Mouse (Mus musculus): ENCODE measurements around the gene Sapcd1.

The Sapcd1 gene

DNA sequence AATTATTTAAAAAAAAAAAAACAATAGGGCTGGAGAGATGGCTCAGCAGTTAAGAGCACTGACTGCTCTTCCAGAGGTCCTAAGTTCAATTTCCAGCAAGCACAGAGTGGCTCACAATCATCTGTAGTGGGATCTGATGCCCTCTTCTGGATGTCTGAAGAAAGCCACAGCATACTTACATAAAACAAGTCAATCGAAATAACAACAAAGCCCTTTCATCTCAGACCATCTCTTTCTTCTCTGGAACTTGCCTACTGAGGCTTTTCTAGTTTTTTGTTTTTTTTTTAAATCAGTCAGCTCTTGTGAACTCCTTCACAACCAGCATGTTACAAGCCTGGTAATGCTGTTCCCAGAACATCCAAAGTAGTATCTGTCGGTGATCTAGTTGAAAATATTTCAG lies 47.2 kb downstream of the Sapcd1 start:
- peak; percentile 81 for DNase-seq (ENCODE audit: low spot score)

DNA sequence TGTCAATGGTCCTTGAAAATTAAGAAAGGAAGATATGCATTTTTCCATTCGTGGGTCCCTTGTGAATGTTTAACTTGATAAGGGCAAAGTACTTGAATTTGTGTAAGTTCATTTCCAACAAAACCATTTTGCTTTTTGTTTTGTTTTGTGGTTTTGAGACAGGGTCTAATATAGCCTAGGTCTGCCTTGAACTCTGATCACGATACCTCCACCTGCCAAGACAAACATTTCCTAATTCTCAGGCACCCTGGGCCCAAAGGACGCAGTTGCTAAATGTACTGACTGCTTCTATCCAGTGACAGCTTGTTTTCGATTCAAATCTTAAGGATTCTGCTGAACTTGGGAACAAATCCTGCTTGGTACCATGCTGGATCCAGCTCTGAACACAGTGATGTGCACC lies 48.2 kb downstream of the Sapcd1 start:
- no peak for DNase-seq (ENCODE audit: low spot score)

- DNase-seq (ENCODE audit: low spot score): no peak
These were observed 49.6 kb downstream of the Sapcd1 start for GRCm38 (mm10) chr17:34978239-34978638.

DNA sequence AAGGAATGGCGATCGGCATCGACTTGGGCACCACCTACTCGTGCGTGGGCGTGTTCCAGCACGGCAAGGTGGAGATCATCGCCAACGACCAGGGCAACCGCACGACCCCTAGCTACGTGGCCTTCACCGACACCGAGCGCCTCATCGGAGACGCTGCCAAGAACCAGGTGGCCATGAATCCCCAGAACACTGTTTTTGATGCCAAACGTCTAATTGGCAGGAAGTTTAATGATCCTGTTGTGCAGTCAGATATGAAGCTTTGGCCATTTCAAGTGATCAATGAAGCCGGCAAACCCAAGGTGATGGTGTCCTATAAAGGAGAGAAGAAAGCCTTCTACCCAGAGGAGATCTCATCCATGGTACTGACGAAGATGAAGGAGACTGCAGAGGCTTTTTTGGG lies 50.8 kb downstream of the Sapcd1 start:
- DNase-seq (ENCODE audit: low spot score): no peak

Measured in adipocyte (in vitro differentiated cells).